Mouse (Mus musculus) natural killer cell, adult 2 months (primary cell): ENCODE results near the gene Bnc2.

ENCODE experiments used
- DNase-seq, 2 experiments: peaks; one replicate each; pipeline ENCODE4 v3.0.0; 2022; ENCODE audit warnings: low spot score in 2 of 2

Bnc2 gene

DNA sequence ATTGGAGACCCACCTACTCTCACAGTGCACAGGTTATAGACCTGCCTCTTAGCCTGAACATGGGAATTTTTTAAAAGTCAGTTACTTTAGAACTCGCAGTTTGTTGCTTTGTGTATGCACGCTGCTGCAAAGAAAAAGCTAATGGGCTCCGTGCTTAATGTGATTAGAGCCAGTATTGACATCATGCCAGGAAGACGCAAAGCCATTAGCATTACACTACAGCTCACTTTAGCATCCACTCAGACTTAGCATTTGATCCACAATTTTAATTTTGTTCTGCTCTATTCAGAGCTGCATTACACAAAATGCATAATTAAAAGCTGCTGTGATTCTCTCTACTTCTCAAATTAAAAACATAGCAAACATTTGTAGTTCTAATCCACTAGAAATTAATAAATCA, 350.7 kb downstream of the Bnc2 start:
- DNase-seq, result no peak

DNA sequence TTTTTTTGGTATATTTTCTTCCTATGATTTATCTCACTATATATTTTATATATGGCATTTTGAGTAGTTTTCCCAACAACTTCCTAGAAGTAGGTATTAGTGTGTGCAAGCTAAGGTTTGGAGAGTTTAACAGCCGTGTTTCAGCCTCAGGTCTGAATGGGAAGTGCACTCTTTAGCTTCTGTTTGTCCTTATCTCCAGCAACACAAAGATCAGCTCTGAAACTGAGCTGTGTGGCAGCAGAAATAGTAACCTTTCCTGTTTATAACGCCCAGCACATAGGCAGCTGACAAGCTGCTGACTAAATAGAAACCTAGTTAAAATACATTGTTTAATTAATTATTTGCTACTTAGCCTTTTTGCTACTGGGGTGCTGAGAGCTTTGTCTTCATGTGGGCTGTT, 353.5 kb downstream of the Bnc2 start:
- DNase-seq, result no peak

DNA sequence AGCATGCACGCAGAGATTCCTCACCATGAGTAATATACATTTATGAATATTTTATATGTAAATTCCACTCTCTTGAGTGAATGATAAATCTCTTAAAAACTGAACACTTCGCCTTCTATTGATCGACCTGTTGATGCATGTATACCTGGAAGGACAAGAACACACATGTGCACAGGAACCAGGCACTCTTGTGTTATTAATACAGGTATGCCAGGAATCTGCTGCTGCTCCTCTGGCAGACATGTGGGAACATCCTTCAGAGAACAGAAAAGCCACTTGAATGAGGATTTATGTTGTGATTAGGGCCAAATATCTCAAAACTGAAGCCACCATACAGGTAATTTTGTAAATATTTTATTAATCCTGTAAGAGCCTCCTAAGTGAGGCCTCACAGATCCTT, 357.7 kb downstream of the Bnc2 start:
- no peak for DNase-seq

DNA sequence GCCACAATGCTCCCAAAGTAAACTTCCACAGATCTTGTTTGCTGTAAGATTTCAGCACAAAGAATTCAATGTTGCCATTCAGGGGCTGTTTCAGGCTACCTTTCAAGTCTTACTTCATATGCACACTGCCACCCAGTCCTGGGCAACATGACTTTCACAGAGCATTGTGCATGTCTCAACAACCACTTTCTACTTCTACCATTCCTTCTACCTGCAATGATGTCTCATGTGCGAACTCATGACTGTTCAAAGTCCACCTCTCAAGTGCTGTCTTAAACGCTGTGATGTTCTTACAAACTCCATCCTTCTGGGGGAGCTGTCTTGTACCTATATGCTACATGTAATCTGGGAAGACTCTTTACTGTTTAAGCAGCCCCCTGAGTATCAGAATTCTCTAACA, 363.7 kb downstream of the Bnc2 start:
- DNase-seq, result no peak

GRCm38 (mm10) chr4:84310851-84311250, 364.2 kb downstream of the Bnc2 start:
- no peak for DNase-seq

DNA sequence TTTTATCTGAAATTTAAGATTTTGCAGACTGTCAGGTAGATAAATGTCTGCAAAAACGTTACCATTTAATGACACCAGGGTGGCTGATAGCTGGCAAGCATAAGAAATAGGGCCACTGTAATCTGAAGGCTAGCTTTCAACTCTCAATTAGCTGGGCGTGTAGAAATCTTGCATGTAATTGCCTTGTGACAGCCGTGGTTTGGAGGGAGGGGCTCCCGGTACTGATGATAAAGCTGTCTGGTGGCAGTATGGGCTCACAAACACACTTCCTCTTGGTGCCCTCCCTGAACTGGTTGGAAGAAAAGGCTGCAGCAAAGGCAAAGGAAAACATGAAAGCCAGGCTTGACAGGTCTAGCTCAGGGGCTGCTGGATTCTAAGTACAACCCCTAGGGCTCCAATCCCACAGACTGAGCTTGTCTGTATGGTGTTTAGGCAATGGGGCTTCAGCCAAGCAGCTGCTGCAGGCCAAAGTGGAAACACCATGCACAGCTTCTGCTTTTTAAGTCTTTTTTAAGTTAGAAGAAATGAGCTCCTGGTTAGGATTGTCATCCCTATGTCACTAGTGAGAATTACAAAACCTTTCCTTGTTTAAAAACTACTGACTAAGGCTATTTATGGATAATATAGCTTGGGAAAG, 366.7 kb downstream of the Bnc2 start:
- DNase-seq, result no peak

GRCm38 (mm10) chr4:84306928-84307606, 368.0 kb downstream of the Bnc2 start:
- DNase-seq, result no peak

DNA sequence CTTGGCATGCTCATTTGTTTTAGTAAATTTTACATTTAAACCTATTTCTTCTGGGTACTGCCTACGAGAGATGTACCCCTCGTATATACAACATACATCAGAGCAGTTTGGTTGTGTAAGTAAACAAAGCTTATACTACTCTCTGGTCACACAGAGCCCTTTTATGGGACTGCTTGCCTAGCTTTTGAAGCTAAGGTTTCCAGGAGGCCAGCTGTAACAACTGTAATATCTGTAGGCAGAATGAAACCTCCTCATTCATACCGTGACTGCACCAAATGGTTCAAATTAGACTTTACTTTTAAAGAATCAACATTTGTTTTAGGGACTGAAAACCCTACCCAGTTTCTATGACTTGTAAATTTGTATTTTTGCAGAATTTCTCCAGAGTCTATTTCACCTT, 372.1 kb downstream of the Bnc2 start:
- no peak for DNase-seq

DNA sequence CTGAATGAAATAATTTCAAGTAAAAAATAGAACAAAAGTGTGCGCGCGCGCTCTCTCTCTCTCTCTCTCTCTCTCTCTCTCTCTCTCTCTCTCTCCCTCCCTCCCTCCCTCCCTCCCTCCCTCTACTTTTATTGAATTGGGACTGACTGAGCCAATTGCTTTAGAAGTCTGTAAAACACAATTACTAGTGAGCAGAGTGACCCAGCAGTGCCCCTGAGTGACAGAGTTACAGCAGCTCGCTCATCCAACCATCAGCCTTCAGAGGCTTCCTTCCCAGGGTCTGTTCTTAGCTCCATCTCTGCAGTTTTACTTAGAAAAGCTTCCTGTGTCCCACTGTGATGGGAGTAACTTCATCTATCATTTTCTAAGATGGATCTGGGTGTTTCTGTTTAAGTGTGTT, 389.9 kb downstream of the Bnc2 start:
- no peak for DNase-seq

- DNase-seq, result no peak
Observed at GRCm38 (mm10) chr4:84282651-84283050, 392.4 kb downstream of the Bnc2 start.

GRCm38 (mm10) chr4:84278156-84278555, 396.9 kb downstream of the Bnc2 start:
- DNase-seq, result no peak

DNA sequence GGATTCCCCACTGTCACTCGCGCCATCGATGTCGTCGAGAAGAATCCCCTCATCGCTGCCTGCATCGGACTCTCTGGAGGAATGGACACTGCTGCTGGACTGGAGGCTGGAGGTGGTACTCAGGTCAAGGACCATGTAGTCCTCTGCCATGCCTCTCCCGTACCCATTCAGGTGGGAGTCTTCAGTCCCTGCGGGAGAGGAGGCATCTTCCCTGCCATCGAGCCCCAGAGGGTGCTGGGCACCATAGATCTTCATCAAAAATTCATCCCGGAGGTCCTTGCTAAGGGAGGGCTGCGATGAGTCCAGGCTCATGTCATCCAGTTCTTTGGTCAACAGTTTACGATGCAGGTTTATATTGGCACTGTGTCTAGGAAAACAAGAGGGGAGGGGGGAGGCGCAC, 399.0 kb downstream of the Bnc2 start:
- DNase-seq, result no peak

GRCm38 (mm10) chr4:84274158-84274557, 400.9 kb downstream of the Bnc2 start:
- no peak for DNase-seq

DNA sequence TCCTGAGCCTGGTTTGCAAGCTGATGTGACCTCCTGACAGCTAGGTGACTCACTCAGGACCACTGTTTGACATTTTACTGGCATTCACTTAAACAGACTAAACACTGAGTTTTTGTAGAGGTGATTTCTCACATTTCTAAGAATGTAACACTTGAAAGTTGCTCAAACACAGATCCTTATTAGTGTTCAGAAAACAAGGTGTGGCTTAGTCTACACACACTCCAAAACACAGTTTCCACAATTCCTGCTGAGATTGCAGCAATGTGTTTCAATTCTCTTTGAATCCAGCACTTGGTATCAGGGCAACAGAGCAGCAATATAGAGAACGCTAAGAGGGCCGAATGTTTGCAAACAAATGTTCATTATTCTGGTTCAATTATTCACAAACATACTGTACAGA, 402.2 kb downstream of the Bnc2 start:
- no peak for DNase-seq

DNA sequence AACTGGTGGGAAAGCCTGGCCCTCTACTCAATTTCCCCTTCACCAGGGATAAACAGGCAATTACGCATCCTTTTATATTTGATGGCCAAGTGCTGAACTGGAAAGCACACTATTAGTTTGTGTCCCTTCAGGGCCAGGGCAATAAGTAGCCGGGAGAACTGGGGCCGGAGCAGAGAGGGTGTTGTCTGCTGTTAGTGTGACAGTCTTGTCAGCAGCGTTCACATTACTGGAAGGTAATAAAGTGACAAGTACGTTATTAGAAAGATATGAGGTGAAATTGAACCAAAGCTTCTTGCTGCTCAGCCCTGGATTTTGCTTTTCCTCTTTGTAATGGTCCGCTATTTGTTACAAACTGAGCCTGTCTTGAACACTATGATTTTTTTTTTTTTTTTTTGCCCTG, 405.2 kb downstream of the Bnc2 start:
- DNase-seq, result no peak

- no peak for DNase-seq
Observed at GRCm38 (mm10) chr4:84247356-84247755, 427.7 kb downstream of the Bnc2 start.

- no peak for DNase-seq
Observed at GRCm38 (mm10) chr4:84232346-84232745, 442.7 kb downstream of the Bnc2 start.

GRCm38 (mm10) chr4:84231251-84231650, 443.8 kb downstream of the Bnc2 start:
- no peak for DNase-seq

DNA sequence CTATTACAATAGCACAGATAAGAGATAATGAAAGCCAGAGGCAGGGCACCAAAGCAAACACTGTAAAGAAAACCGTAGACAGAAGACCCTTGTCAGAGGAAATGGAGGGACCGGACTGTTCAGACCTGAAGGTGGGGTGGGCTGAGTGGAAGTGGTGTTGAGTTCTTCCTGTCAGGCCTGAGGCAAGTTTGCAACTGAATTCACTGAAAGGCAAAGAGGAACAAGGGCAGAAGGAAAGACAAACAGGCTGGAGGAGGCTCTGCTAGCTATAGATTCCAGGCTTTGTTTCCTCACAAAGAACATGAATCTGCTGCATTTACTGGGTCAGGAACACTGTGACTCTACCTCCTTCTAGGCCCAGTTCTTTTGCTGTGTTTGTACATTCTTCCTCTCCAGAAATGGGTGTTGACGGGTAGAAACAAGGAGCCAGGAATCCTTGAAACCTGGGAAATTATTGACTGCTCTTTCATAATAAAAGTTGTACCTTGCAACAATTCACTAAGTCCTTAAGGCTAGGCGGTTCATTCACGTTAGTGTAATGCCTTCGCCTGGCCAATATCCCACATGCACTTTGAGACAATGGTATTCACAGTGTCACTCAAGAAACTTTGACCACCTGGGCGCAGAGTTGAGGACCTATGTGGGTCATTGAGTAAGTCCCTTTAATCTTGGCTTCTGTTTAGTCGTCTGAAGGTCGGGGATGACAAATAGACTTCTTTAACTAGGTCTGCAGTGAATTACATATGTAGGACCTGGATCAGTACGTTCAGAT, 445.7 kb downstream of the Bnc2 start:
- DNase-seq, result no peak

GRCm38 (mm10) chr4:84228551-84228950, 446.5 kb downstream of the Bnc2 start:
- DNase-seq, result no peak
